Mouse (Mus musculus): ENCODE results near the gene Car5a. TPM values are rescaled to one million over a fixed set of nuclear protein-coding genes. Genes with fewer than 3 reads are reported as not detected.

Gene Car5a
- polyA plus RNA-seq, 1 experiment: not detected

DNA sequence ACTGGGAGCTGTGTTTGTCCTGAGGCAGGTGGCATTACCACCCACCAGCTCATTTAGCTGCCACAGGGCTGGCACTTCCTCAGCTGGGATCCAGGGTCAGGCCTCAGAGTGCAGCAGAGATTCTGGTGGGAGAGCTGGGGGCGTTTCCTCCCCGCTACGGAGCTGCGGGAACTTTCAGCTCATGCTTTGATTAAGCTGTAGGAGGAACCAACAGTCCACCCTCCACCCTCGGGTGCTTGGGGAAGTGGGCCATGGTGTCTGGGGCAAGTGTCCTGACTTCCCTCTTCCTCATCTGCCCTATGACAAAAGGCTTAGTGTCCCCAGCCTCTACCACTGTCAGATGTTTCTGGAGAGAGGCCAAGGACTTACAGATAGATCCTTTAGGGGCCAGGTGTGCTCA lies 67.5 kb downstream of the Car5a start:
- TF ChIP-seq CTCF (IDR thresholded peaks at IDR 0.05; ENCODE audit: insufficient read depth, low read depth, low read length): no peak
- no peak for TF ChIP-seq POLR2A (IDR thresholded peaks at IDR 0.05; ENCODE audit: insufficient read depth, low read depth, low read length)
- 25% methylated on average over 5 of the region's 5 CpGs for WGBS

DNA sequence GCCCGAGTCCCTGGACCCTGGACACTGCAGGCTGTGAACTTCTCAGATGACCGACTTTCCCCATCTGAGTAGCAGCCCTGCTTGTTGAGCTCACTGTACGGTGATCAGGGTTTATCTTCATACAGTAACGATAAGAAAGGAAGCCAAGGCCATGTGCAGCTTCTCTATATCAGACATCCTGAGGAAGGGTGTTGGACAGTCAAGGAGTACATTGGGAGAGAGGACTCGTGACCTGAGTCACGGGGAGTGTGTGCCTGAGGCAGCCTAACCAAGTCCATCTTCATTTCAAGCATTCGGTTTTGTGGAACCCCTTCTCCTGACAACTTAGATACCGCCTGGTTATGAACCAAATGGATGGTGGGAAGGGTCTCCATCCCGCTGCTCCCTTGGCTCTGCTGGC lies 69.2 kb downstream of the Car5a start:
- 85% methylated on average over 9 of the region's 9 CpGs for WGBS
- TF ChIP-seq CTCF (IDR thresholded peaks at IDR 0.05; ENCODE audit: insufficient read depth, low read depth, low read length): no peak
- no peak for TF ChIP-seq POLR2A (IDR thresholded peaks at IDR 0.05; ENCODE audit: insufficient read depth, low read depth, low read length)
- Histone ChIP-seq H3K4me1 (ENCODE audit: control insufficient read depth, insufficient read depth, low read length) (peaks cover 68% of the 10 kb centered on the region), H3K27ac (ENCODE audit: insufficient read depth, low read depth, low read length) (no peak overlapping the region), H3K4me3 (ENCODE audit: insufficient read depth, low read depth, low read length) (no peak overlapping the region)

More for the DNA sequence above, 67.5 kb downstream of the Car5a start:
- H3K4me3 ChIP-seq (ENCODE audit: insufficient read depth, low read depth, low read length): no peak overlapping the region
- H3K27ac ChIP-seq (ENCODE audit: insufficient read depth, low read depth, low read length): no peak overlapping the region
- peaks cover 62% of the 10 kb centered on the region for H3K4me1 ChIP-seq (ENCODE audit: control insufficient read depth, insufficient read depth, low read length)

DNA sequence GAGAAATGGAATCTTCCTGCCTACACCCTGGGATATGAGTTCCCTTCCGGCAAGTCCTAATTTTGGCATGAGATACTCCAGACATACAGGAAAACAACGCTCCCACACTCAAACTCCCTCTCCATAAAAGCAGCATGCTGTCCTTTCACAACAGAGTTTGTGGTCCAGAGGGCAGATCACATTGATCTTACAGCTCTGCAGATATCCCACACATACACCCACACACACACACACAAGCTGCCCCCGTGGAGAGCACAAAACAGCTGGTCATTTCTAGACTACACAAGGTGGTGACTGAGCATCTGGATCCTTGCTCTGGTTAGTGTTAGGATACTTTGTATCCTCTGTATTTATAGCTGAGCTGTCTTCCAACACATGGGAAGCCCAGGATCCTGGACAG lies 69.7 kb downstream of the Car5a start:
- Histone ChIP-seq H3K4me3 (ENCODE audit: insufficient read depth, low read depth, low read length) (no peak overlapping the region), H3K27ac (ENCODE audit: insufficient read depth, low read depth, low read length) (no peak overlapping the region)

DNA sequence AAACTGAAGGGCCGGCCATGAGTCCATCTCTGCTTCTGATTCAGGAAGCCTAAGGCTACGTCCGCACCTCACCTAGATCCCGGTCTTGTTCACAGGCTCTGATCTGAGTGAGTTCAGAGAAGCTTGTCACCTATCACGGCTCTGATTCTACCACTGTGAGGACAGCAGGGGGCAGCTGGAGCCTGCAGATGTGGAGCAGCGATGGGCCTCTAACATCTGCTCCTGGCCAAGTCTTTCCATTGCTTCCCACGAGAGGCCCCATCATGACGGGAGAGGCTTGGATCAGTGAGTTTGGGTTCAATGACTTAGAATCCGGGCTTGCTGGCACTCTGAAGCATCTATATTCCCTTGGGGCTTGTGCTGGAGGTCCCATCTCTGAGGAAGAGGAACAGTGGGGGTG lies 70.7 kb downstream of the Car5a start:
- Histone ChIP-seq H3K27ac (ENCODE audit: insufficient read depth, low read depth, low read length) (no peak overlapping the region), H3K4me1 (ENCODE audit: control insufficient read depth, insufficient read depth, low read length) (peaks cover 57% of the 10 kb centered on the region), H3K4me3 (ENCODE audit: insufficient read depth, low read depth, low read length) (no peak overlapping the region)
- WGBS: 67% methylated on average over 9 of the region's 9 CpGs
- TF ChIP-seq POLR2A (IDR thresholded peaks at IDR 0.05; ENCODE audit: insufficient read depth, low read depth, low read length): no peak
- TF ChIP-seq CTCF (IDR thresholded peaks at IDR 0.05; ENCODE audit: insufficient read depth, low read depth, low read length): peak; percentile 55

More for the DNA sequence above, 69.7 kb downstream of the Car5a start:
- peaks cover 67% of the 10 kb centered on the region for H3K4me1 ChIP-seq (ENCODE audit: control insufficient read depth, insufficient read depth, low read length)
- TF ChIP-seq CTCF (IDR thresholded peaks at IDR 0.05; ENCODE audit: insufficient read depth, low read depth, low read length): no peak
- no peak for TF ChIP-seq POLR2A (IDR thresholded peaks at IDR 0.05; ENCODE audit: insufficient read depth, low read depth, low read length)
- WGBS: 37% methylated on average over 3 of the region's 3 CpGs

DNA sequence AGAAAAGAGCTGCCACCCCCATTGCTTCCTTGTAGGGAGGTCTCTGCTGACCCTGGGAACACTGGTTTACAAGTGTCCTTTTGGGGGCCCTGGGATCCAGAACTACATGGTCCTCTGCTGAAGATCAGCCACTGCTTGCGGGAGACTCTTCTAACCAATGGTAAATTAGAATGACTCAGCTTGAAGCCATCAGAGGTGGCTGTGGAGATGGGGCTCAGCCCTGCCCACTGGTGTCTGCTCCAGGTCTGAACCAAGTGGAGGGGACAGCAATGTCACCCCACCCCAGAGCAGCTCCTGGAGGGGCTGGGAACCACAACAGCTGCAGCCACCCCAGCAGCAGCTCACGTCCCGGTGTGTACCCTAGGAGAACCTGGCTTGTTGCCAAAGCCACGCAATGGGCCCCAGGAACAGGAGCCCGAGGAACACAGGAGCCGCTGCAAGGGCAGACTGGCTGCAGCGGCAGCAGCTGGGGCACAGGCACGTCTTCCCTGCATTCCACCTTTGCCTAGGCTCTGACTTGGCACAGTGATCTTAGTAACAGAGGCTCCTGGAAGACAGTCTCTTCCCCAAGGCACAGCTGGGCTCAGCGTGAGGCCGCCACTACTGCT lies 72.8 kb downstream of the Car5a start:
- no peak for TF ChIP-seq POLR2A (IDR thresholded peaks at IDR 0.05; ENCODE audit: insufficient read depth, low read depth, low read length)
- TF ChIP-seq CTCF (IDR thresholded peaks at IDR 0.05; ENCODE audit: insufficient read depth, low read depth, low read length): no peak

DNA sequence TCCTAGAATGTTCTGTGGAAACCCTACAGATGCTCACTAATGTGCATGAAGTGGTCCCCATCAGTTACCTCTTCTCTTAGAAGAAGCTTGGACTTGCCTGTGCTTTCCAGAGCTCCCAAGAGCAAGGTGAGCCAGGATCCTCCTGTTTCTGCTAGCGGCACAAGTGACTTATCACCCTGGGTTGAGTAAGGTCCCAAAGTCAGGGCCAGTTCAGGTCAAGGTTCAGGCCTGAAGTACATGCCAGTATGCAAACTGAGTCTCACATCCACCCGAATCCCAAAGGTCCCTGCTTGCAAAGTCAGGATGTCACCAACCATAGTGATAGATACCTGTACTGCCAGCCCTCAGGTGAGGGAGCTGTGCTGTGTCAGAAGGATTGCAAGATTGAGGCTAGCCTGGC lies 74.5 kb downstream of the Car5a start:
- 99% methylated on average over 2 of the region's 2 CpGs for WGBS
- Histone ChIP-seq H3K27ac (ENCODE audit: insufficient read depth, low read depth, low read length) (no peak overlapping the region), H3K4me3 (ENCODE audit: insufficient read depth, low read depth, low read length) (no peak overlapping the region), H3K4me1 (ENCODE audit: control insufficient read depth, insufficient read depth, low read length) (peaks cover 35% of the 10 kb centered on the region)
- TF ChIP-seq POLR2A (IDR thresholded peaks at IDR 0.05; ENCODE audit: insufficient read depth, low read depth, low read length) (no peak), CTCF (IDR thresholded peaks at IDR 0.05; ENCODE audit: insufficient read depth, low read depth, low read length) (no peak)

More for the DNA sequence above, 72.8 kb downstream of the Car5a start:
- 8% methylated on average over 10 of the region's 10 CpGs for WGBS
- Histone ChIP-seq H3K4me3 (ENCODE audit: insufficient read depth, low read depth, low read length) (no peak overlapping the region), H3K4me1 (ENCODE audit: control insufficient read depth, insufficient read depth, low read length) (peaks cover 44% of the 10 kb centered on the region), H3K27ac (ENCODE audit: insufficient read depth, low read depth, low read length) (peak overlapping the region; percentile 71)

DNA sequence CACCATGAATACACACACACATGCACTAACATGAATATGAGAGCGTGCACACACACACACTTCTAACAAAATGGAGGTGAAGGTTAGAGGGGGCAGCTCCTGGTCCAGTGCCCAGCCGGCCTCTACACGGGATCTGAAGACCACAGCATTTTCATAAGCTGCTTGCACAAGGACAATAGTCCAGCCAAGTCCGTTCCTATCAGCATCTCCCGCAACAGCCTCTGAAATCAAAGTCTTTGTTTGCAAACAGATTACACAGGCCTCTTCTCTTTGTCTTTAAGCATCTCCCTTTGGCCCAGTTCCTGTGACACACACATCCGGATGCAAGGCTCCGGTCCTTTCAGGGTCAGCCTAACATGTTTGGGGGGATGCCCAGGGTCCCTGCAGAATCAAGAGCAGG lies 75.8 kb downstream of the Car5a start:
- H3K4me3 ChIP-seq (ENCODE audit: insufficient read depth, low read depth, low read length): no peak overlapping the region
- TF ChIP-seq CTCF (IDR thresholded peaks at IDR 0.05; ENCODE audit: insufficient read depth, low read depth, low read length) (no peak), POLR2A (IDR thresholded peaks at IDR 0.05; ENCODE audit: insufficient read depth, low read depth, low read length) (no peak)
- H3K27ac ChIP-seq (ENCODE audit: insufficient read depth, low read depth, low read length): no peak overlapping the region
- 80% methylated on average over 7 of the region's 7 CpGs for WGBS
- peaks cover 24% of the 10 kb centered on the region for H3K4me1 ChIP-seq (ENCODE audit: control insufficient read depth, insufficient read depth, low read length)

DNA sequence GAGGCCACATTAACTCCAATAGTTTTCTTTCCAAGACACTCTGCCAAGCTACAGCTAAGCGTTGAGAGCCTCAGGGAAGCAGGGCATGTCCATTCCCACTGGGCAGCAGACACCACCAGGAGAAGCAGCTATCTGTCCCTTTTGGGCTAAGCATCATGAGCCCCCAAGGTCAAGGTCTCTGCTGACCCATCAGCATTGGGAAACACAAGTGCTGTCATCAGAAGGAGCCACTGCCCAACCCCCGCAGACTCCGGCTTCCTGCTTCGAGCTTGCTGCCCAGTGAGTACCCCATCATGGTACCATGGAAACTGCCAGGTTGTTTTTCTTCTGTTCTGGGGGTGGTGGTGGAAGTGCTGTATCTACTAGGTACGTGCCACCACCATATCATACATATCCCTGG lies 76.5 kb downstream of the Car5a start:
- Histone ChIP-seq H3K4me3 (ENCODE audit: insufficient read depth, low read depth, low read length) (no peak overlapping the region), H3K27ac (ENCODE audit: insufficient read depth, low read depth, low read length) (no peak overlapping the region), H3K4me1 (ENCODE audit: control insufficient read depth, insufficient read depth, low read length) (peaks cover 22% of the 10 kb centered on the region)
- TF ChIP-seq POLR2A (IDR thresholded peaks at IDR 0.05; ENCODE audit: insufficient read depth, low read depth, low read length) (no peak), CTCF (IDR thresholded peaks at IDR 0.05; ENCODE audit: insufficient read depth, low read depth, low read length) (no peak)
- WGBS: 92% methylated on average over 5 of the region's 5 CpGs

Other genes starting within 250 kb of the Car5a start
- gene Jph3, start 215.3 kb downstream of the Car5a start, polyA plus RNA-seq (2012; ENCODE audit: insufficient read depth, insufficient read length, low replicate concordance, missing spikeins): 104 TPM in 1 of 2 replicates, not detected in the other
- gene Klhdc4, start 115.3 kb downstream of the Car5a start, polyA plus RNA-seq (2012; ENCODE audit: insufficient read depth, insufficient read length, low replicate concordance, missing spikeins): not detected in 2 replicates
- gene Slc7a5, start 37.2 kb downstream of the Car5a start, polyA plus RNA-seq (2012; ENCODE audit: insufficient read depth, insufficient read length, low replicate concordance, missing spikeins): not detected in 2 replicates
- gene Banp, start 4.8 kb upstream of the Car5a start, polyA plus RNA-seq (2012; ENCODE audit: insufficient read depth, insufficient read length, low replicate concordance, missing spikeins): not detected in 2 replicates

Measured in olfactory bulb, adult 2 months (tissue).